Mouse (Mus musculus): ENCODE data around the gene Spa17. TPM values are rescaled to one million over a fixed set of nuclear protein-coding genes. Genes with fewer than 3 reads are reported as not detected.

The Spa17 gene
- polyA plus RNA-seq, 2 experiments, result 2.5 to 4.1 TPM

GRCm38 (mm10) chr9:37636800-37637542 is 23.4 kb upstream of the Spa17 start:
- H3K4me2 ChIP-seq (replicated peaks; ENCODE audit: low read depth, low read length, severe bottlenecking), result no peak overlapping the region
- no peaks in the 10 kb centered on the region for H3K4me1 ChIP-seq (ENCODE audit: control insufficient read depth, insufficient read depth, low read length)
- no peak for TF ChIP-seq POLR2A (IDR thresholded peaks at IDR 0.05; ENCODE audit: borderline replicate concordance, extremely low read depth, insufficient read depth, insufficient read length)
- no peak for ATAC-seq (ENCODE audit: low FRiP score, low read depth)
- H3K36me3 ChIP-seq (ENCODE audit: control insufficient read depth, insufficient read depth, low read length), result no peaks in the 10 kb centered on the region
- DNase-seq (ENCODE audit: low spot score), result no peak
- H3K27me3 ChIP-seq (ENCODE audit: control insufficient read depth, insufficient read depth, low read length), result no peaks in the 10 kb centered on the region
- no peaks in the 10 kb centered on the region for H3K9me3 ChIP-seq (ENCODE audit: control insufficient read depth, low read length)
- no peak overlapping the region for H3K9ac ChIP-seq (ENCODE audit: low read depth, low read length, severe bottlenecking)
- no peak overlapping the region for H3K27ac ChIP-seq (replicated peaks; ENCODE audit: low read depth, low read length)
- no peak overlapping the region for H3K4me3 ChIP-seq (replicated peaks; ENCODE audit: low read length)
- 54% methylated on average over 6 of the region's 6 CpGs for WGBS

GRCm38 (mm10) chr9:37636335-37636734 is 22.8 kb upstream of the Spa17 start:
- no peak for TF ChIP-seq POLR2A (IDR thresholded peaks at IDR 0.05; ENCODE audit: borderline replicate concordance, extremely low read depth, insufficient read depth, insufficient read length)
- ATAC-seq (ENCODE audit: low FRiP score, low read depth), result no peak
- Histone ChIP-seq H3K36me3 (ENCODE audit: control insufficient read depth, insufficient read depth, low read length) (no peaks in the 10 kb centered on the region), H3K27me3 (ENCODE audit: control insufficient read depth, insufficient read depth, low read length) (no peaks in the 10 kb centered on the region), H3K27ac (replicated peaks; ENCODE audit: low read depth, low read length) (no peak overlapping the region), H3K9me3 (ENCODE audit: control insufficient read depth, low read length) (no peaks in the 10 kb centered on the region), H3K4me1 (ENCODE audit: control insufficient read depth, insufficient read depth, low read length) (no peaks in the 10 kb centered on the region), H3K4me2 (replicated peaks; ENCODE audit: low read depth, low read length, severe bottlenecking) (no peak overlapping the region), H3K9ac (ENCODE audit: low read depth, low read length, severe bottlenecking) (no peak overlapping the region), H3K4me3 (replicated peaks; ENCODE audit: low read length) (no peak overlapping the region)
- DNase-seq (ENCODE audit: low spot score), result peak; percentile 13
- 24% methylated on average over 7 of the region's 7 CpGs for WGBS

GRCm38 (mm10) chr9:37634269-37634668 is 20.7 kb upstream of the Spa17 start:
- Histone ChIP-seq H3K9ac (ENCODE audit: low read depth, low read length, severe bottlenecking) (no peak overlapping the region), H3K27ac (replicated peaks; ENCODE audit: low read depth, low read length) (no peak overlapping the region), H3K9me3 (ENCODE audit: control insufficient read depth, low read length) (no peaks in the 10 kb centered on the region), H3K4me1 (ENCODE audit: control insufficient read depth, insufficient read depth, low read length) (no peaks in the 10 kb centered on the region), H3K27me3 (ENCODE audit: control insufficient read depth, insufficient read depth, low read length) (no peaks in the 10 kb centered on the region), H3K4me3 (replicated peaks; ENCODE audit: low read length) (no peak overlapping the region), H3K4me2 (replicated peaks; ENCODE audit: low read depth, low read length, severe bottlenecking) (no peak overlapping the region), H3K36me3 (ENCODE audit: control insufficient read depth, insufficient read depth, low read length) (no peaks in the 10 kb centered on the region)
- TF ChIP-seq POLR2A (IDR thresholded peaks at IDR 0.05; ENCODE audit: borderline replicate concordance, extremely low read depth, insufficient read depth, insufficient read length), result no peak
- no peak for ATAC-seq (ENCODE audit: low FRiP score, low read depth)
- no peak for DNase-seq (ENCODE audit: low spot score)
- 89% methylated on average over 3 of the region's 3 CpGs for WGBS

DNA sequence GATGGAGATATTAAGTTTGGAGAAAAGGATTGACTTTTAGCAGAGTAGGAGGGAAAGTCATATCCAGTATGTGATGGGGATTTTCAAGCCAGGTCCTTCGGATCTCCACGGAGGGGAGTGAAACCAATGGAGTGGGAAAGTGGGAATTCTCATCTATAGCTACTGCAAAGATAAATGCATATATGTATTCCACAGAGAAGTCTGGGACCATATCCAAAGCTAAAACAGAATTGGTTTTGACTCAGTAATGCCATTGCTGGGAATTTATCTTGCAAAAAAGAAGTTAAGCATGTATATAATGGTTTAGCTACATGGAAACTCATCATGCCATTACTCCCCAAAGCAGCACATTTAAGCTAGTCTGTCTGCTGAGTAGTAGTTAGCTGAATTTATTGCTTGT is 18.8 kb upstream of the Spa17 start:
- Histone ChIP-seq H3K4me3 (replicated peaks; ENCODE audit: low read length) (no peak overlapping the region), H3K36me3 (ENCODE audit: control insufficient read depth, insufficient read depth, low read length) (no peaks in the 10 kb centered on the region), H3K27me3 (ENCODE audit: control insufficient read depth, insufficient read depth, low read length) (no peaks in the 10 kb centered on the region), H3K9me3 (ENCODE audit: control insufficient read depth, low read length) (no peaks in the 10 kb centered on the region), H3K9ac (ENCODE audit: low read depth, low read length, severe bottlenecking) (no peak overlapping the region), H3K4me2 (replicated peaks; ENCODE audit: low read depth, low read length, severe bottlenecking) (no peak overlapping the region), H3K4me1 (ENCODE audit: control insufficient read depth, insufficient read depth, low read length) (no peaks in the 10 kb centered on the region), H3K27ac (replicated peaks; ENCODE audit: low read depth, low read length) (no peak overlapping the region)
- ATAC-seq (ENCODE audit: low FRiP score, low read depth), result no peak
- WGBS, result 77% methylated on average over 2 of the region's 2 CpGs
- no peak for DNase-seq (ENCODE audit: low spot score)
- TF ChIP-seq POLR2A (IDR thresholded peaks at IDR 0.05; ENCODE audit: borderline replicate concordance, extremely low read depth, insufficient read depth, insufficient read length), result no peak

DNA sequence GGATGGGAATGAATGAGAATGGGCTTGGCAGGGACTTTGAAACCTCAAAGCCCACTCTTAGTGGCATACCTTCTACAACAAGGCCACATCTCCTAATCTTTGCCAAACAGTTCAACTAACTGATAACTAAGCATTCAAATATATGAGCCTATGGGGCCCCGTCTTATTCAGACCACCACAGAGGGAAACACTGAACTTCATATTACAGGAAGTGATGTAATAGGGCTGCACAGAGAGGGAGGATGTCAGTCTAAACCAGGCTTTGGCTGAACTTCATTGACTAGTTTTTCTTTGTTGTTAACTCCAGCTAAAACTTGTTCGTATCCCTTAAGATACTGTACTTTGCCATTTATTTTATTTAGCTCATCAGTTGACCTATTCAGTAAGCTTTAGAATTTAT is 16.4 kb upstream of the Spa17 start:
- ATAC-seq (ENCODE audit: low FRiP score, low read depth) (no peak), DNase-seq (ENCODE audit: low spot score) (no peak)
- no peak overlapping the region for H3K27ac ChIP-seq (replicated peaks; ENCODE audit: low read depth, low read length)
- 82% methylated on average over 2 of the region's 2 CpGs for WGBS
- no peaks in the 10 kb centered on the region for H3K4me1 ChIP-seq (ENCODE audit: control insufficient read depth, insufficient read depth, low read length)
- no peak overlapping the region for H3K4me2 ChIP-seq (replicated peaks; ENCODE audit: low read depth, low read length, severe bottlenecking)
- H3K9me3 ChIP-seq (ENCODE audit: control insufficient read depth, low read length), result no peaks in the 10 kb centered on the region
- H3K9ac ChIP-seq (ENCODE audit: low read depth, low read length, severe bottlenecking), result no peak overlapping the region
- H3K4me3 ChIP-seq (replicated peaks; ENCODE audit: low read length), result no peak overlapping the region
- no peaks in the 10 kb centered on the region for H3K36me3 ChIP-seq (ENCODE audit: control insufficient read depth, insufficient read depth, low read length)
- no peaks in the 10 kb centered on the region for H3K27me3 ChIP-seq (ENCODE audit: control insufficient read depth, insufficient read depth, low read length)
- no peak for TF ChIP-seq POLR2A (IDR thresholded peaks at IDR 0.05; ENCODE audit: borderline replicate concordance, extremely low read depth, insufficient read depth, insufficient read length)
